7 mouse cellular contexts compared by ENCODE assay signal in the genomic region with DNA sequence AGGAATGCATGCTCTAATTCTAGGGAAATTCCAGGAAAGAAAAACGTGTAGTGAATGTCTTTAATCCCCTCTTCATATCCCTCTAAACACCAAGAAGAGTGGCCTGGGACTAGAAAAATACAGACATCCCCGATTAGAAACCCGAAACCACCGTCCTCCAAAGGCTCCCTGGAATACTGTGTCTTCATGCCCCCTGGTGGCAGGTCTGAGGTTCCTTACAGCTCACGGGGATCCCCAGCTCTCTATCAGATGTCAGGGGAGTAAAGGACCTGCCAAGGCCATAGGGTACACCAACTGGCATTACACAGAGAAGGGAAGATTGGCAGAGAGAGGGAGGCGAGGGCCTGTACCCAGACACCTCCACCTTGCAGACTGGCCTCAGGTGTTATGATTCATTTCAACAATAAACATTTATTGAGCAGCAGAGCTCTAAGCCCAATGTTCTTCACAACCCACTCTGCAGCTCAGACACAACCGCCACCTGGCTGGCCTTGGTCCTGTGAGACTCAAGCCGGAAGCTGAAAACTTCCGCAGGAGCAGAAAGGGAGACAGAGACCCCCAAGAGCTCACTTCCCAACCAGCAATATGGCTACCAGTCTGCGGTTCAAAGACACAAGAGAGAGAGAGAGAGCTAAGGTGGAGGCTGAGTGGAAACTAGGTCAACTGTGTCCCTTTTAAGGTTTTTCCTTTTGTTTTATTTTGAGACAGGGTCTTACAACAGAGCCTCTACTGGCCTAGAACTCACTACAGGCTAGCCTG. TPM values are rescaled to one million over a fixed set of nuclear protein-coding genes. Genes with fewer than 3 reads are reported as not detected.
A peak's percentile ranks its signal among the peaks of the same experiment; 100 is the strongest.
DNase-seq lines count a peak whose midpoint lies in the region; ATAC-seq lines count a peak whose summit lies in the region.

No protein-coding gene starts in this region.

- no peak overlapping the region for H3K9ac ChIP-seq in embryonic facial prominence, embryonic 11.5 days (replicated peaks; ENCODE audit: low read length)

- no peak overlapping the region for H3K27ac ChIP-seq in embryonic facial prominence, embryonic 11.5 days (replicated peaks; ENCODE audit: low read depth, low read length)
- H3K27ac ChIP-seq in limb, embryonic 10.5 days: no peak overlapping the region

- no peak overlapping the region for H3K4me2 ChIP-seq in embryonic facial prominence, embryonic 11.5 days (ENCODE audit: low read depth, low read length)

- no peaks in the 10 kb centered on the region; the same call in 1 of the 2 replicates for H3K36me3 ChIP-seq in embryonic facial prominence, embryonic 11.5 days (replicated peaks; ENCODE audit: control insufficient read depth, insufficient read depth, low read depth, low read length)
- peaks cover 51% of the 10 kb centered on the region for H3K36me3 ChIP-seq in limb, embryonic 10.5 days

- peak; percentile 62 for DNase-seq in right cerebral cortex, adult 2 months (ENCODE audit: low spot score in 2 of 2)
- DNase-seq in right cerebral cortex, postnatal 36 days (ENCODE audit: low spot score in 2 of 2): no peak
- DNase-seq in adrenal gland, adult 18-20 months (ENCODE audit: low spot score in 2 of 2): peak; percentile 61 to 65
- DNase-seq in embryonic facial prominence, embryonic 11.5 days (ENCODE audit: low spot score): peak; percentile 84
- peak; percentile 86 to 90 for DNase-seq in heart, postnatal 10 days
- DNase-seq in limb, embryonic 10.5 days (ENCODE audit: low spot score): peak; percentile 74
- DNase-seq in retina, postnatal 1 day: peak; percentile 76

- H3K4me3 ChIP-seq in embryonic facial prominence, embryonic 11.5 days (ENCODE audit: low read depth, low read length): no peak overlapping the region
- no peak overlapping the region for H3K4me3 ChIP-seq in limb, embryonic 10.5 days

- no peaks in the 10 kb centered on the region for H3K9me3 ChIP-seq in embryonic facial prominence, embryonic 11.5 days (replicated peaks; ENCODE audit: control insufficient read depth, low read length)
- H3K9me3 ChIP-seq in limb, embryonic 10.5 days (replicated peaks): no peaks in the 10 kb centered on the region

- 38% methylated on average over 10 of the region's 10 CpGs for WGBS in embryonic facial prominence, embryonic 11.5 days
- 46% methylated on average over 10 of the region's 10 CpGs for WGBS in limb, embryonic 10.5 days

- H3K27me3 ChIP-seq in embryonic facial prominence, embryonic 11.5 days (ENCODE audit: control insufficient read depth, insufficient read depth, low read length): no peaks in the 10 kb centered on the region
- H3K27me3 ChIP-seq in limb, embryonic 10.5 days (ENCODE audit: low read depth, poor library complexity, severe bottlenecking): no peaks in the 10 kb centered on the region

- no peaks in the 10 kb centered on the region; the same call in 1 of the 2 replicates for H3K4me1 ChIP-seq in embryonic facial prominence, embryonic 11.5 days (ENCODE audit: control insufficient read depth, insufficient read depth, low read length)
- H3K4me1 ChIP-seq in limb, embryonic 10.5 days: peaks cover 37% of the 10 kb centered on the region

- ATAC-seq in embryonic facial prominence, embryonic 11.5 days (replicated peaks; ENCODE audit: insufficient number of reproducible peaks, low FRiP score, low TSS enrichment, low read depth): peak; percentile 72

- intact Hi-C loops in heart, postnatal 10 days (cut with DNase I): loop anchor here (1.0 to 2.0 kb wide), 2 partner anchors 46 to 77 kb away; no protein-coding TSS in a partner anchor

RNA-seq across cellular contexts. Expression of a gene that starts 6.4 kb away (rescaled TPM):
- 10 to 100 TPM; 26.3 to 33.5 TPM for total RNA-seq in adrenal gland, adult 18-20 months (2021)
- 33.0 and 37.1 TPM in 2 replicates for polyA plus RNA-seq in embryonic facial prominence, embryonic 11.5 days (2014; fragmentation: Nextera tagmentation; extraction: Ambion mirVana)
- total RNA-seq in heart, postnatal 10 days (2021): 10 to 100 TPM; 24.4 to 27.3 TPM
- polyA plus RNA-seq in limb, embryonic 10.5 days (2016; fragmentation: Nextera tagmentation; extraction: Ambion mirVana): 33.9 and 45.3 TPM in 2 replicates

RNA-seq across cellular contexts. Expression of a gene that starts 7.2 kb away (rescaled TPM):
- total RNA-seq in adrenal gland, adult 18-20 months (2021): 10 to 100 TPM; 13.4 to 19.0 TPM
- polyA plus RNA-seq in embryonic facial prominence, embryonic 11.5 days (2014; fragmentation: Nextera tagmentation; extraction: Ambion mirVana): 60.0 and 69.4 TPM in 2 replicates
- total RNA-seq in heart, postnatal 10 days (2021): 10 to 100 TPM; 58.6 to 59.7 TPM
- 67.6 and 89.5 TPM in 2 replicates for polyA plus RNA-seq in limb, embryonic 10.5 days (2016; fragmentation: Nextera tagmentation; extraction: Ambion mirVana)

RNA-seq across cellular contexts. Expression of a gene that starts 10.7 kb away (rescaled TPM):
- 10 to 100 TPM; 55.3 to 64.5 TPM for total RNA-seq in adrenal gland, adult 18-20 months (2021)
- 31.8 and 37.4 TPM in 2 replicates for polyA plus RNA-seq in embryonic facial prominence, embryonic 11.5 days (2014; fragmentation: Nextera tagmentation; extraction: Ambion mirVana)
- 100 to 1,000 TPM; 252 to 286 TPM for total RNA-seq in heart, postnatal 10 days (2021)
- polyA plus RNA-seq in limb, embryonic 10.5 days (2016; fragmentation: Nextera tagmentation; extraction: Ambion mirVana): 35.6 and 41.8 TPM in 2 replicates

RNA-seq across cellular contexts. Expression of a gene that starts 33.4 kb away (rescaled TPM):
- total RNA-seq in adrenal gland, adult 18-20 months (2021): 10 to 100 TPM; 45.6 to 50.0 TPM
- 136 and 145 TPM in 2 replicates for polyA plus RNA-seq in embryonic facial prominence, embryonic 11.5 days (2014; fragmentation: Nextera tagmentation; extraction: Ambion mirVana)
- total RNA-seq in heart, postnatal 10 days (2021): 10 to 100 TPM; 36.9 to 46.3 TPM
- 149 and 173 TPM in 2 replicates for polyA plus RNA-seq in limb, embryonic 10.5 days (2016; fragmentation: Nextera tagmentation; extraction: Ambion mirVana)

RNA-seq across cellular contexts. Expression of a gene that starts 33.5 kb away (rescaled TPM):
- total RNA-seq in adrenal gland, adult 18-20 months (2021): under 1 TPM; 0.67 to 0.96 TPM
- polyA plus RNA-seq in embryonic facial prominence, embryonic 11.5 days (2014; fragmentation: Nextera tagmentation; extraction: Ambion mirVana): 0.52 and 0.57 TPM in 2 replicates
- total RNA-seq in heart, postnatal 10 days (2021): under 1 TPM; 0.57 to 0.97 TPM
- polyA plus RNA-seq in limb, embryonic 10.5 days (2016; fragmentation: Nextera tagmentation; extraction: Ambion mirVana): 0.63 and 0.69 TPM in 2 replicates

Comparison
In these comparisons a context has a peak if more than half of its experiments do, and no peak if none do; other contexts are left out.
1. DNase-seq: peak in right cerebral cortex, adult 2 months (2 of 2), adrenal gland, adult 18-20 months (2 of 2), embryonic facial prominence, embryonic 11.5 days (single experiment), heart, postnatal 10 days (2 of 2), limb, embryonic 10.5 days (single experiment) and retina, postnatal 1 day (single experiment); none in right cerebral cortex, postnatal 36 days (0 of 2).